Mouse (Mus musculus) adrenal gland, postnatal 0 days (tissue): Measurements from ENCODE around the gene Gm15140. TPM values are rescaled to one million over a fixed set of nuclear protein-coding genes. Genes with fewer than 3 reads are reported as not detected.

Source experiments
- polyA plus RNA-seq: library from polyadenylated mRNA; unstranded; fragments of >200 nt; fragmentation: Nextera tagmentation; extraction: Ambion mirVana; gene quantifications from 2 replicates; pipeline ENCODE4 v1.2.1, GENCODE M21; 2015

The Gm15140 gene
- not detected in 2 replicates for polyA plus RNA-seq

GRCm38 (mm10) chrX:154120585-154120984, at the start of gene Gm15140:
TSS of gene Gm15140 (minus strand) at chrX:154120685.

Other genes with a start within 250 kb of the Gm15140 start
- gene Samt1, start 108.0 kb downstream of the Gm15140 start, polyA plus RNA-seq, result not detected in 2 replicates
- gene 4921511M17Rik, start 86.9 kb downstream of the Gm15140 start, polyA plus RNA-seq, result not detected in 2 replicates
- gene Gm10057, start 65.6 kb downstream of the Gm15140 start, polyA plus RNA-seq, result not detected in 2 replicates
- gene 4930524N10Rik, start 222.7 kb upstream of the Gm15140 start, polyA plus RNA-seq, result not detected in 2 replicates